Mouse (Mus musculus) T-cell, adult 66 days (primary cell): ENCODE results near the gene Ing3. TPM values are rescaled to one million over a fixed set of nuclear protein-coding genes. Genes with fewer than 3 reads are reported as not detected.

ENCODE experiments used
- total RNA-seq, 2 experiments: library from RNA; stranded (reverse); gene quantifications; 3 replicates in 1 of 2; 4 replicates in 1 of 2; pipeline ENCODE4 v1.2.4; 2023

The Ing3 gene
- 10 to 100 TPM; 80.2 to 81.3 TPM for total RNA-seq

DNA sequence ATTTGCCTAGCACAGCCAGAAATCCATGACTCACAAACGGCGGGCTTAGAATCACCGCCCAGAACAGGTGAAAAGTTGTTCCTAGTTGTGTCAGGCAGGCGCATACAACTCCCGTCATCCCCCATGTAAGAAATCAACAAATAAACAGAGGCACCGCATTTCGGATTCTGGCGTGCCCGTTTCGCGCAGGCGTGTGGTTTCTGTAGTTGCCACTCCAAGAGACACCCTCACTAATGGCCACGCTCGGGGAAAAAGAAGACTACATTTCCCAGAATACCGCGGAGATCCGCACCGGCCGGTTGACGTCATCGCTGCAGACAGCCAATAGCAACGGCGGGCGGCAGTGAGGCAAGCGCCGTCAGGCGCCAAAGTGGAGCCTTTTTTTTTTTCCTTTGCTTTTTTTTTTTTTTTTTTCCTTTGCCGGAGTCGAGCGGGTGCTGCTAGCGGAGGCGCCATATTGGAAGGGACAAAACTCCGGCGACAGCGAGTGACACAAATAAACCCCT lies at the start of gene Ing3:
Ing3 (plus strand) TSS at position 346 of the 506 bp plus-strand sequence.

DNA sequence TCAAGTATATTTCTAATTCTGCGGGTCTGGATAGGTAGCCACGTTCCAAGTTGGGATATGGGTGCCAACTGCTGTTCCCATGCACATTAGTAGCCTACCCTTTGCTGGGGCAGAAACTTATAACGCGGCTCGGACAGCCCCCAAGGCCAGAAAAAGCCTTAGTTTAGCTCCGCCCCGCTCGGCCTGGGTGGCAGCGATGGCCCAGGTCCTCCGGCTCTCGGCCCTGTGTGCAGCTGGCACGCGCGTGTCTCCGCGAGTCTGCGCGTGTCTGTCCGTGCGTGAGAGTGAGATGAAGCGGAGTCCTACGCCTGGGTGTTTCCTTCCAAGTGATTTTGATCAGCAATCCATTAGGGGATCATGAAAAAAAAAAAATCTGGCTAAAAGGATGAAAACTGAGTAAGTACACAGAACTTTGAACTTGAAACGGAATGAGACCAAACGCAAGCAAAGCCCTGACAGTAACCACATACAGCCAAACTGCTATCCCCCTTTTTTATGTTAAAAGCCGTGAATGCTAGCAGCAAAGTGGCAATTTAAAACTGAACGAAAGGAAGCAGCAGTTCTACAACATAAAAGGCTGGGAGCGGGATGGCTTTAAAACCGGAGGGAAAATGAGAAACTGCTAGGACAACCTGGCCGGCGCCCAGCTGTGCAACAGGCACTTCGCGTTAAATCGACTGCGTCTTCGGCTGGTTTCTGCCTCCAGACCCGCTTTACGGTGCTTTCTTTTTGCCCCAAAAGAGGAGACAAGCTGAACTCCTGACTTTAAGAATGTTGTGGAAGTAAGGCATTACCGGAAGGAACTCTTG lies 36.6 kb downstream of the Ing3 start, which contains the start of gene Cped1:
Cped1 (plus strand) TSS at position 185 of the 809 bp plus-strand sequence.

Other genes starting within 250 kb of the Ing3 start
- gene Tspan12, start 97.1 kb upstream of the Ing3 start, total RNA-seq, result not detected
- under 1 TPM in 1 of 2 experiments, not detected in 1; 0.29 TPM for gene Cped1, start 36.3 kb downstream of the Ing3 start, total RNA-seq